Mouse (Mus musculus): Measurements from ENCODE around the gene Htr7. TPM values are rescaled to one million over a fixed set of nuclear protein-coding genes. Genes with fewer than 3 reads are reported as not detected.

Htr7 gene
- polyA plus RNA-seq, 1 experiment from 2014 or later = 0.42 TPM

DNA sequence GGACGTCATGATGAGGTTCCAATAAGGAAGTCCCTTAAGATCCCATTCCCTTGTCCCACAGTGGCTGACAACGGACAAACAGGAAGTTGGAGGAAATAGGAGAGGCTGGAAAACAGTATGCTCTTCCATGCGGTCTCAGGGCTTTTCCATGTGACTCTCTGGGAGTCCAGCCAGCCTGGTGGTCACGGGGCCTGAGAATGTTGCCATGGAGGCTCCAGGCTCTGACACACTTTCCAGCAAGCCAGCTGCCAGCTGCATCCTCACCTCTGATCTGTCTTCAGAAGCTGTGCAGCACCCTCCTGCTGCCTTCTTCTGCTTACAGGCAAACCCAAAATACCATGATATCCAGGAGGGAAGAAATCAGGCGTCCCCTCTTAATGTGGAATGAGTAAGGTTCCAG is 132.9 kb downstream of the Htr7 start:
- H3K4me3 ChIP-seq = no peak overlapping the region
- WGBS = 60% methylated on average over 5 of the region's 5 CpGs
- DNase-seq (ENCODE audit: low spot score) = no peak

More for the DNA sequence above, 132.9 kb downstream of the Htr7 start:
- H3K9me3 ChIP-seq = no peaks in the 10 kb centered on the region
- no peaks in the 10 kb centered on the region for H3K4me1 ChIP-seq
- H3K36me3 ChIP-seq (replicated peaks) = no peaks in the 10 kb centered on the region
- H3K27ac ChIP-seq (replicated peaks) = no peak overlapping the region
- no peaks in the 10 kb centered on the region for H3K27me3 ChIP-seq (replicated peaks; ENCODE audit: low read depth, poor library complexity, severe bottlenecking)

Other genes with a start within 250 kb of the Htr7 start
- gene Rpp30, start 26.2 kb upstream of the Htr7 start, polyA plus RNA-seq (2016; fragmentation: Nextera tagmentation; extraction: Ambion mirVana) = 106 and 113 TPM in 2 replicates
- gene Ankrd1, start 62.6 kb upstream of the Htr7 start, polyA plus RNA-seq (2016; fragmentation: Nextera tagmentation; extraction: Ambion mirVana) = 0.31 and 1.4 TPM in 2 replicates